Mouse (Mus musculus) kidney, postnatal 0 days (tissue): ENCODE measurements around the gene B230104I21Rik. TPM values are rescaled to one million over a fixed set of nuclear protein-coding genes. Genes with fewer than 3 reads are reported as not detected.

Experiments
- ATAC-seq: fragments of 200-750 bp; cut with Nextera tagmentation; replicated peaks from 2 replicates; pipeline ENCODE4 v1.8.0; 2017; ENCODE audit warnings: low read depth, moderate number of reproducible peaks, moderate TSS enrichment, moderate library complexity; ENCODE audit not compliant: low FRiP score
- DNase-seq: peaks from one replicate; pipeline ENCODE4 v3.0.0-alpha.2; 2016; ENCODE audit warnings: low spot score
- H3K27ac ChIP-seq: fragments of 300-500 bp; sonication (generic); 2 replicates; pipeline ENCODE4 v1.5.1; 2014; ENCODE audit warnings: mild to moderate bottlenecking
- H3K27me3 ChIP-seq: fragments of 300-500 bp; sonication (generic); 2 replicates; pipeline ENCODE4 v1.6.1; 2014; ENCODE audit warnings: low read length, mixed read lengths; ENCODE audit not compliant: insufficient read depth
- H3K36me3 ChIP-seq: fragments of 300-500 bp; sonication (generic); 2 replicates; pipeline ENCODE4 v1.6.1; 2014; ENCODE audit warnings: low read length, mixed read lengths; ENCODE audit not compliant: insufficient read depth
- H3K4me1 ChIP-seq: fragments of 300-500 bp; sonication (generic); replicated peaks from 2 replicates; pipeline ENCODE4 v1.6.1; 2014; ENCODE audit warnings: antibody characterized with exemption, low read length, mixed read lengths; ENCODE audit not compliant: insufficient read depth
- H3K4me2 ChIP-seq: fragments of 300-500 bp; sonication (generic); 2 replicates; pipeline ENCODE4 v1.6.1; 2014; ENCODE audit warnings: mild to moderate bottlenecking, low read length, moderate library complexity, mixed read lengths
- H3K4me3 ChIP-seq: fragments of 300-500 bp; sonication (generic); replicated peaks from 2 replicates; pipeline ENCODE4 v1.5.1; 2014; ENCODE audit warnings: low read depth, low read length
- H3K9ac ChIP-seq: fragments of 300-500 bp; sonication (generic); 2 replicates; pipeline ENCODE4 v1.6.1; 2014; ENCODE audit warnings: low read depth, low read length
- H3K9me3 ChIP-seq: fragments of 300-500 bp; sonication (generic); replicated peaks from 2 replicates; pipeline ENCODE4 v1.6.1; 2016; ENCODE audit warnings: low read length, inconsistent platforms, mixed read lengths
- CTCF ChIP-seq: IDR thresholded peaks from 2 replicates; pipeline ENCODE4 v1.5.1; 2016; ENCODE audit warnings: antibody characterized with exemption, low read depth, mild to moderate bottlenecking, moderate library complexity
- WGBS: fragments of 180-500 bp; shearing (Covaris S2); extraction: QIAGEN DNeasy Blood & Tissue Kit; methylation state at CpG from one replicate; pipeline ENCODE4 v1.1.7; 2014; 5-methylcytosine and 5-hydroxymethylcytosine counted together
- polyA plus RNA-seq: library from polyadenylated mRNA; unstranded; fragments of >200 nt; fragmentation: Nextera tagmentation; extraction: Ambion mirVana; gene quantifications from 2 replicates; pipeline ENCODE4 v1.2.1, GENCODE M21; 2015

Gene B230104I21Rik
- polyA plus RNA-seq, 1 experiment from 2014 or later = not detected

- WGBS = 70% methylated on average over 2 of the region's 2 CpGs
- H3K9me3 ChIP-seq = no peaks in the 10 kb centered on the region
- H3K9ac ChIP-seq = no peak overlapping the region
- no peaks in the 10 kb centered on the region for H3K36me3 ChIP-seq
- H3K4me3 ChIP-seq = no peak overlapping the region
- no peak for TF ChIP-seq CTCF
- no peaks in the 10 kb centered on the region for H3K4me1 ChIP-seq
- no peak for DNase-seq
- H3K27ac ChIP-seq = no peak overlapping the region
- no peak overlapping the region for H3K4me2 ChIP-seq
- no peak for ATAC-seq
- H3K27me3 ChIP-seq = no peaks in the 10 kb centered on the region
Measured at GRCm38 (mm10) chr4:154309131-154309530, 26.8 kb upstream of the B230104I21Rik start.

GRCm38 (mm10) chr4:154310576-154311262 lies 25.2 kb upstream of the B230104I21Rik start:
- TF ChIP-seq CTCF = no peak
- Histone ChIP-seq H3K4me1 (no peaks in the 10 kb centered on the region), H3K9me3 (no peaks in the 10 kb centered on the region), H3K4me3 (no peak overlapping the region), H3K9ac (no peak overlapping the region), H3K27me3 (no peaks in the 10 kb centered on the region), H3K36me3 (no peaks in the 10 kb centered on the region), H3K27ac (no peak overlapping the region), H3K4me2 (no peak overlapping the region)
- no peak for ATAC-seq
- WGBS = 56% methylated on average over 9 of the region's 9 CpGs
- DNase-seq = no peak

GRCm38 (mm10) chr4:154312143-154312812 lies 23.6 kb upstream of the B230104I21Rik start:
- 87% methylated on average over 2 of the region's 2 CpGs for WGBS
- Histone ChIP-seq H3K27me3 (no peaks in the 10 kb centered on the region), H3K4me1 (no peaks in the 10 kb centered on the region), H3K9ac (no peak overlapping the region), H3K36me3 (no peaks in the 10 kb centered on the region), H3K9me3 (no peaks in the 10 kb centered on the region), H3K27ac (no peak overlapping the region), H3K4me2 (no peak overlapping the region), H3K4me3 (no peak overlapping the region)
- 0 out of 2 replicates have a peak, but pooled peaks have one; percentile 33 for ATAC-seq
- no peak for TF ChIP-seq CTCF
- no peak for DNase-seq

GRCm38 (mm10) chr4:154312935-154313621 lies 22.8 kb upstream of the B230104I21Rik start:
- Histone ChIP-seq H3K27ac (no peak overlapping the region), H3K9ac (no peak overlapping the region), H3K27me3 (no peaks in the 10 kb centered on the region), H3K4me3 (no peak overlapping the region), H3K4me1 (no peaks in the 10 kb centered on the region), H3K36me3 (no peaks in the 10 kb centered on the region), H3K4me2 (no peak overlapping the region), H3K9me3 (no peaks in the 10 kb centered on the region)
- WGBS = 68% methylated on average over 4 of the region's 4 CpGs
- ATAC-seq (no peak), DNase-seq (no peak)
- no peak for TF ChIP-seq CTCF

- ATAC-seq (no peak), DNase-seq (no peak)
- no peaks in the 10 kb centered on the region for H3K27me3 ChIP-seq
Measured at GRCm38 (mm10) chr4:154313622-154313967, 22.3 kb upstream of the B230104I21Rik start.

GRCm38 (mm10) chr4:154325410-154325809 lies 10.5 kb upstream of the B230104I21Rik start:
- no peak overlapping the region for H3K27ac ChIP-seq
- WGBS = 68% methylated on average over 4 of the region's 4 CpGs
- no peaks in the 10 kb centered on the region for H3K36me3 ChIP-seq
- H3K4me1 ChIP-seq = no peaks in the 10 kb centered on the region
- no peak overlapping the region for H3K9ac ChIP-seq
- no peak for TF ChIP-seq CTCF
- no peak for DNase-seq
- H3K9me3 ChIP-seq = no peaks in the 10 kb centered on the region
- H3K4me3 ChIP-seq = no peak overlapping the region
- no peak for ATAC-seq
- H3K4me2 ChIP-seq = no peak overlapping the region
- peaks cover 14% of the 10 kb centered on the region; the same call in 1 of the 2 replicates for H3K27me3 ChIP-seq

More at GRCm38 (mm10) chr4:154313622-154313967, 22.3 kb upstream of the B230104I21Rik start:
- Histone ChIP-seq H3K4me1 (no peaks in the 10 kb centered on the region), H3K36me3 (no peaks in the 10 kb centered on the region), H3K9me3 (no peaks in the 10 kb centered on the region), H3K9ac (no peak overlapping the region), H3K27ac (no peak overlapping the region), H3K4me2 (no peak overlapping the region), H3K4me3 (no peak overlapping the region)
- WGBS = 72% methylated on average over 11 of the region's 11 CpGs
- no peak for TF ChIP-seq CTCF
